Mouse (Mus musculus): Measurements from ENCODE around the gene Capn15.

GRCm38 (mm10) chr17:25968176-25968575 lies 17.4 kb downstream of the Capn15 start:
- TF ChIP-seq CTCF (IDR thresholded peaks at IDR 0.05; ENCODE audit: low read depth) = no peak
- TF ChIP-seq EP300 (IDR thresholded peaks at IDR 0.05; ENCODE audit: low read depth) = no peak
